Mouse (Mus musculus) liver, embryonic 16.5 days (tissue): ENCODE data around the gene BC024978. TPM values are rescaled to one million over a fixed set of nuclear protein-coding genes. Genes with fewer than 3 reads are reported as not detected.
A peak's percentile ranks its signal among the peaks of the same experiment; 100 is the strongest.

Experiments
- ATAC-seq: fragments of 200-750 bp; cut with Nextera tagmentation; 2 replicates; pipeline ENCODE4 v1.8.0; 2017; ENCODE audit warnings: low read depth, mild to moderate bottlenecking, moderate number of reproducible peaks, moderate library complexity
- H3K27ac ChIP-seq: fragments of 300-500 bp; sonication (generic); 2 replicates; pipeline ENCODE4 v1.5.1; 2014; ENCODE audit warnings: mild to moderate bottlenecking, low read length
- H3K27me3 ChIP-seq: fragments of 300-500 bp; sonication (generic); 2 replicates; pipeline ENCODE4 v1.6.1; 2014; ENCODE audit warnings: low read depth, low read length, mixed read lengths; ENCODE audit not compliant: control insufficient read depth, insufficient read depth
- H3K36me3 ChIP-seq: fragments of 300-500 bp; sonication (generic); 2 replicates; pipeline ENCODE4 v1.6.1; 2014; ENCODE audit warnings: mild to moderate bottlenecking; ENCODE audit not compliant: control insufficient read depth, insufficient read depth
- H3K4me1 ChIP-seq: fragments of 300-500 bp; sonication (generic); 2 replicates; pipeline ENCODE4 v1.6.1; 2014; ENCODE audit warnings: low read depth, low read length, mixed read lengths; ENCODE audit not compliant: control insufficient read depth
- H3K4me2 ChIP-seq: fragments of 300-500 bp; sonication (generic); 2 replicates; pipeline ENCODE4 v1.6.1; 2014; ENCODE audit warnings: low read depth, low read length, mixed read lengths
- H3K4me3 ChIP-seq: fragments of 300-500 bp; sonication (generic); 2 replicates; pipeline ENCODE4 v1.5.1; 2014; ENCODE audit warnings: low read depth, mild to moderate bottlenecking, low read length
- H3K9ac ChIP-seq: fragments of 300-500 bp; sonication (generic); 2 replicates; pipeline ENCODE4 v1.6.1; 2014; ENCODE audit warnings: low read depth, low read length
- H3K9me3 ChIP-seq: fragments of 300-500 bp; sonication (generic); replicated peaks from 2 replicates; pipeline ENCODE4 v1.6.1; 2016; ENCODE audit warnings: low read length; ENCODE audit not compliant: control insufficient read depth
- WGBS: fragments of 180-500 bp; shearing (Covaris S2); extraction: QIAGEN DNeasy Blood & Tissue Kit; methylation state at CpG from one replicate; pipeline ENCODE4 v1.1.7; 2014; ENCODE audit not compliant: insufficient replicate concordance; 5-methylcytosine and 5-hydroxymethylcytosine counted together
- polyA plus RNA-seq: library from polyadenylated mRNA; unstranded; fragments of >200 nt; fragmentation: Nextera tagmentation; extraction: Ambion mirVana; gene quantifications from 2 replicates; pipeline ENCODE4 v1.2.1, GENCODE M21; 2015

Gene BC024978
- polyA plus RNA-seq, 1 experiment from 2014 or later = 0.87 TPM

DNA sequence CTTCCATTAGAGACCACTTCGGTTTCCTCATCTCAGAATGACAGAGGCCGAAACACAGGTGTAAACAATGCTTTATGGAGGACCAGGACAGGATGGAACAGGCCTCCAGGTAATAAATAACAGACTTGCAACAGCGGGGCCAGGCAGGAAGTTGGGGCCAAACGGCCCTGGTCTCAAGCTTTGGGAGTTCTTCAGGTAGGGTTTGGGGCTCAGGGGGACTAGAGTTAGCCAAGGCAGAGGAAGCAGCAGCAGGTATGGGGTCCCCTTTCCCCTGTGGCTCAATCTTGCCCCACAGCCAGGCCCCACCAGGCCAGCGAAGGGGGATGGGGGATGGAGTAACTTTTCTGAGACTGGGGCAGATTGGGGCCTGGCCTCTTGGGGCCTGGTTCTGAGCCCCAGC, 27.2 kb upstream of the BC024978 start:
- H3K9ac ChIP-seq = no peak overlapping the region; the same call in 1 of the 2 replicates
- ATAC-seq = no peak
- WGBS = 66% methylated on average over 5 of the region's 5 CpGs

DNA sequence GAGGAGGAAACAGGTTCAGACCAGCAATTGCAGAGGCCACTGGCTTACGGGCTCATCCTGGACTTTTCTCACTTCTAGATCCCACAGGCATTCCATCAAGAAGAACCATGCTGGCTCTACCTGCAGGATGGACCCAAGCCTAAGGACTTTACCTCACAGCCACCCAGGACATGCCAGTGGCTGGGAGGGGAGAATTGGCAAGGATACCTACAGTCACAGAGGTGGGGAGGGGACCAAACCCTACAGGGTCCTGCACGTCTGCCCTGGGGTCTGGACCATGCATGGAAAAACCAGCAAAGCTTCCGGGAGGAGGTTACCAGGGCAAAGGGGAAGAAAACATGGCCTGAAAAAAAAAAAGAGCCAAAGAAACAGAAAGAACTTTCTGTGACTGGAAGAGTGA, 24.6 kb upstream of the BC024978 start:
- Histone ChIP-seq H3K27ac (no peak overlapping the region), H3K4me2 (no peak overlapping the region), H3K4me1 (peaks cover 18% of the 10 kb centered on the region), H3K27me3 (no peaks in the 10 kb centered on the region), H3K9ac (no peak overlapping the region), H3K4me3 (no peak overlapping the region), H3K9me3 (no peaks in the 10 kb centered on the region), H3K36me3 (peaks cover 3% of the 10 kb centered on the region; the same call in 1 of the 2 replicates)
- WGBS = 76% methylated on average over 3 of the region's 3 CpGs
- ATAC-seq = no peak

More for the DNA sequence above, 27.2 kb upstream of the BC024978 start:
- Histone ChIP-seq H3K4me2 (no peak overlapping the region), H3K36me3 (peaks cover 3% of the 10 kb centered on the region; the same call in 1 of the 2 replicates), H3K27me3 (no peaks in the 10 kb centered on the region), H3K27ac (peak overlapping the region; percentile 60), H3K4me3 (no peak overlapping the region), H3K4me1 (peaks cover 32% of the 10 kb centered on the region), H3K9me3 (no peaks in the 10 kb centered on the region)

DNA sequence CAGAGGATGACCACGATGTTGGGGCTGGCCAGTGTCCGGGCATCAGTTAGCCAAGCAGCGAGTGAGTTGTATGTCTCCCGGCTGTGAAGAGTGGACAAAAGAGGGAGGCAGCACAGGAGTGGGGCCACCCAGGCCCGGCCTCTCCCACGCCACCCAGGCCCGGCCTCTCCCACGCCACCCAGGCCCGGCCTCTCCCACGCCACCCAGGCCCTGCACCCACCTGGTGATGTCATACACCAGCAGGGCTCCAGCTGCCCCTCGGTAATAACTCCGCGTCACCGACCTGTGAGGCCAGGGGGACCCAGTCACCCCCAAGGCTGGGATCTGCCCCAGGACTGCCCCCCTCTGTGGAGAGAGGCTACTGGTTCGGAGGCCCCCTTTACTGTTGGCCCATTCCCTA, 21.1 kb upstream of the BC024978 start:
- ATAC-seq = no peak
- no peak overlapping the region for H3K27ac ChIP-seq
- H3K36me3 ChIP-seq = peaks cover 3% of the 10 kb centered on the region; the same call in 1 of the 2 replicates
- no peak overlapping the region for H3K9ac ChIP-seq
- H3K9me3 ChIP-seq = no peaks in the 10 kb centered on the region
- peaks cover 12% of the 10 kb centered on the region for H3K4me1 ChIP-seq
- WGBS = 84% methylated on average over 15 of the region's 15 CpGs
- no peak overlapping the region for H3K4me2 ChIP-seq
- no peaks in the 10 kb centered on the region for H3K27me3 ChIP-seq
- H3K4me3 ChIP-seq = no peak overlapping the region

DNA sequence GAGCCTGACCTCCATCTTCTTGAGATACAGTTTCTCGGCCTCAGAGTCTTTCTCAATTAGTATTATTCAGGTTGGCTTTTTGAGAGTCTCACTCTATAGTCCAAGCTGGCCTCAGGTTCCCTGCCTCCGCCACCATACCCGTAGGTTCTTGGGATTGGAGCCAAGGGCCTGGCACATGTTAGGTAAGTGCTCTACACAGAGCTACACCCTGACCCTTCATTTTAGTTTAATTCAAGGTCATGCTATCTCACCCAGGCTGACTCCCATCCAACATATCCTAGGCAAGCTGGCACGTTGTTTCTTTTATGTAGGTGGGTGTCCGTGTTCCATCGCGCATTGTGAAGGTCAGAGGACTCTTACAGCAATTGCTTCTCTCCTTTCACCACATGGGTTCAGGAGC, 20.7 kb upstream of the BC024978 start:
- H3K27ac ChIP-seq = no peak overlapping the region
- no peak overlapping the region for H3K4me2 ChIP-seq
- H3K36me3 ChIP-seq = peaks cover 3% of the 10 kb centered on the region; the same call in 1 of the 2 replicates
- 85% methylated on average over 7 of the region's 7 CpGs for WGBS
- peaks cover 15% of the 10 kb centered on the region for H3K4me1 ChIP-seq
- H3K27me3 ChIP-seq = no peaks in the 10 kb centered on the region
- H3K9me3 ChIP-seq = no peaks in the 10 kb centered on the region
- ATAC-seq = no peak
- H3K4me3 ChIP-seq = no peak overlapping the region
- H3K9ac ChIP-seq = no peak overlapping the region

DNA sequence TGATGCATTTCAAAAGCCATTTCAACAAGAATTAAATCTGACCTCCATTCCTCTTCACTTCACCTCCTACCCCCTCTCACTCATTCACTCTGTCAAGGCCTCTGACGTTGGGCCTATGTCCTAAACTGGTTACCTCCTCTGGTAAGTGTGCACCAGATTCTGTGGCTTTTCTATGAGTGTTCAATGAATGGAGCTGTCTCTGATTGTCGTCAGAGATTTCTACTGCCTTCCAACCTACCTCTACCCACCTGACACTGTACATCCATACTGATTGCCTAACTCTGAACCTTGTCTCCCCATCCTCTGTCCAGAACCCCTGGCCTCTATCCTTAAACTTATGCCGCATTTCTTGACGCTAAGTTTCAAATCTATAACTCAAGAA, 17.6 kb upstream of the BC024978 start:
- Histone ChIP-seq H3K9ac (peak overlapping the region; percentile 77), H3K27me3 (no peaks in the 10 kb centered on the region), H3K9me3 (no peaks in the 10 kb centered on the region), H3K4me1 (peaks cover 19% of the 10 kb centered on the region), H3K36me3 (no peaks in the 10 kb centered on the region), H3K4me3 (peak overlapping the region; percentile 89), H3K27ac (peak overlapping the region; percentile 91), H3K4me2 (peak overlapping the region; percentile 77)
- peak; percentile 0 for ATAC-seq
- 16% methylated on average over 4 of the region's 4 CpGs for WGBS

DNA sequence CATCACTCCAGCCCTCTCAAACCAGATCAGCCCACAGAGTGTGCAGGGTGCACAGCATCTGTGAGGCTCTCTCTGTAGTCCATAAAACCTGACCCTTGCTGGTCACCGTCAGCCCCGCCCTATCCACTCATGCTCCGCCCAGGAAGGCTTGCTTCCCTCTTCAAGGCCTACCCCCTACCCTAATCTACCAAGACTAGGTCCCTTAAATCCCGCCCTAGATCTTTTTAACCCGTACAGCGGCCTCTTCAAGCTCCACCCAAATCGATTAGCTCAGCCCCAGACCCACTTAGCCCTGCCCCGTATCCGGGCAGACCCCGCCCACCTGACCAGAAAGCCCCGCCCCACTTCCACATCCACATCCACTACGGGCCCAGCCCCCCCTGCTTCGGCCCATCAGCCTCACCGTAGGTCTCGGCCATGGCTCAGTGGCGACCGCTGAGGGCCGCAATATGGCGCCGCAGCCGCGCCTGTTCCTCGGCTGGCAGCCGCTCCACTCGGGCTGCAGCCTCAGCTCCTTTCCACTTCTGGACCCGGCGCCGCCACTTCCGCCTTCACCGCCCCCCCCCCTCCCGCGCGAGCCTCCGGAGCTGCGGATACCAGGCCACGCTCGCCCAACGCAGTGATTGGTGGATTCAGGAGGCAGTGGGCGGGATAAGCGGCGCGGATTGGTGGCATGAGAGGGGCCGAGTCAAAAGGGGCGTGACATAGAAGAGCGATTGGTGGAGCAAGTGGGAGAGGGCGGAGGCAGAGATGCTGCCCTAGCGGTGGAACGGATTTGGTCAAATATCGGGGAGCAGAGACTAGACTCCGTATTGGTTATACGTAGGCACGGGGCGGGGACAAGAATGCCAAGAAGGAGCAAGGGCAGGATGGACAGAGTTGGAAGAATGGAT, 17.0 kb upstream of the BC024978 start, which contains the start of gene Rab4b:
Gene Rab4b (minus strand): TSS at position 573 of the 893 bp plus-strand sequence.
- Histone ChIP-seq H3K4me2 (peak within 1 kb of the TSS; percentile 77), H3K27ac (peak within 1 kb of the TSS; percentile 91), H3K27me3 (no peaks in the 10 kb centered on the region), H3K4me3 (peak within 1 kb of the TSS; percentile 89), H3K9ac (peak within 1 kb of the TSS; percentile 77), H3K4me1 (peaks cover 19% of the 10 kb centered on the region), H3K36me3 (no peaks in the 10 kb centered on the region), H3K9me3 (no peaks in the 10 kb centered on the region)
- ATAC-seq = peak; percentile 95
- WGBS = under 1% methylated on average over 53 of the region's 53 CpGs

DNA sequence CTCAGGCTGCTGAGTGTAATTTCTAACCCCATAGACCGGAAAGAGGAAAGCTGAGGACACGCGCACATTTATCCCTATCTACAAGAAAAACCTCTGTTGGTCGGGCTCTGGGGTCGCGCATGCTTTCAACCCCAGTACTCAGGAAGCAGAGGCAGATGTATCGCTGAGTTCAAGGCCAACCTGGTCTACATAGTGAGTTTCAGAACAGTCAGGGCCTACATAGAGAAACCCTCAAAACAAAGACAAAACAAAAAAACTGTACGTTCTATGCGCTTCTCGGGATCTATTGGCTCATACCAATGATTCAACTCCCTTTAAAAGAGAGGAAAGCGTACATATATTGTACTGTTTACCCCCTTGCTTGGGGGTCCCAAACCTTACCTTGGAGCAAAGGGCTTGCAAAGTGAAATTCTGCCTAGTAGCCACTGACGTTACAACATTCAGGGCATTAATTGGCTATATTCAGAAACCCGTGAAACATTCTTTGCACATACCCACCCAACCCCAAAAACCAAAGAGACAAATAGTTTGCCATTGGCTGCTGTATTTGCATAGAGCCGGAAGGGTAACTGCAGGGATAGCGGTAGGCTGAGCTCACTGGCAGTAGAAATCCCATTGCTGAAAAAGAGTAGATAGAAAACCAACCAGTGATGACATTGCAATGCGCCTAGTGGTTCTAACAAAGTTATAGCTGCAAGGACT, 16.2 kb upstream of the BC024978 start:
- 45% methylated on average over 16 of the region's 16 CpGs for WGBS
- peak overlapping the region; percentile 77 for H3K4me2 ChIP-seq
- H3K27me3 ChIP-seq = no peaks in the 10 kb centered on the region
- peaks cover 19% of the 10 kb centered on the region for H3K4me1 ChIP-seq
- peak overlapping the region; percentile 46 for H3K9ac ChIP-seq
- no peaks in the 10 kb centered on the region for H3K9me3 ChIP-seq
- H3K27ac ChIP-seq = peak overlapping the region; percentile 27; the same call in 1 of the 2 replicates
- no peak for ATAC-seq
- H3K36me3 ChIP-seq = no peaks in the 10 kb centered on the region
- peak overlapping the region; percentile 89 for H3K4me3 ChIP-seq

DNA sequence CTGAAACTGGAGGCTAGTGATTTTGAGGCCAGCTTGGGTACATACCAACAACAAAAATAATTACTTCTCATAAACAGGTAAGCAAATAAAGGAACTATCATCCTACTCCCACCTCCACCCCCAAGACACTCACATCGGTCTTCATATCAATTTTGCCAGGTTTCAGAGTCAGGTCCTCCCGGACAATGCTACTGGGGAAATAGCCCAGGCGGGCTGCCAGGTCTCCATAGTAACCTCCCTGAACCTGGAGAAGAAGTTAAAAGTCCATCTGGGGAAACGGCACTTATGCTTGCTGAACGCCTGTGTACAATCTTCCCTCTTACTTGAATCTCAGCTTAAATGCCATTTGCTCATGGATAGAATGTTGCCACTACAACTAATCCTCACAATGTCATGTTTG, 15.5 kb upstream of the BC024978 start:
- peaks cover 19% of the 10 kb centered on the region for H3K4me1 ChIP-seq
- peaks cover 4% of the 10 kb centered on the region for H3K36me3 ChIP-seq
- no peak for ATAC-seq
- no peak overlapping the region for H3K9ac ChIP-seq
- H3K9me3 ChIP-seq = no peaks in the 10 kb centered on the region
- H3K27ac ChIP-seq = peak overlapping the region; percentile 27; the same call in 1 of the 2 replicates
- no peaks in the 10 kb centered on the region for H3K27me3 ChIP-seq
- H3K4me3 ChIP-seq = no peak overlapping the region
- WGBS = 55% methylated on average over 5 of the region's 5 CpGs
- no peak overlapping the region for H3K4me2 ChIP-seq
